Mouse (Mus musculus) heart, postnatal 10 days (tissue): Measurements from ENCODE around the gene Rgs6. TPM values are rescaled to one million over a fixed set of nuclear protein-coding genes. Genes with fewer than 3 reads are reported as not detected.
A peak's percentile ranks its signal among the peaks of the same experiment; 100 is the strongest.

Experiments used
- DNase-seq, 2 experiments: peaks; one replicate each; pipeline ENCODE4 v3.0.0; 2021
- intact Hi-C: fragments of 180-260 bp; cut with DNase I; formaldehyde crosslinking; loops from one replicate; pipeline ENCODE4 v1.15.1; 2025
- total RNA-seq, 2 experiments: library from RNA; stranded (reverse); gene quantifications; 2 replicates each; pipeline ENCODE4 v1.2.3; 2021

Gene Rgs6
- total RNA-seq, 2 experiments from 2014 or later, result 17.0 to 17.3 TPM

- DNase-seq, result no peak
- intact Hi-C loops, result no loop called here
These were observed 478.3 kb downstream of the Rgs6 start for GRCm38 (mm10) chr12:83066426-83066825.

GRCm38 (mm10) chr12:83070848-83071247, 482.8 kb downstream of the Rgs6 start:
- intact Hi-C loops, result no loop called here

GRCm38 (mm10) chr12:83072181-83072887, 484.2 kb downstream of the Rgs6 start:
- intact Hi-C loops, result loop anchor here (2.0 kb wide), 1 partner anchor 430 kb away; no protein-coding TSS in a partner anchor
- DNase-seq, result peak; percentile 41 to 55

More at GRCm38 (mm10) chr12:83070848-83071247, 482.8 kb downstream of the Rgs6 start:
- no peak for DNase-seq

- intact Hi-C loops, result loop anchor here (1.0 to 2.0 kb wide), 2 partner anchors 39 to 430 kb away; no protein-coding TSS in a partner anchor
- peak; percentile 81 to 88 for DNase-seq
These were observed 485.1 kb downstream of the Rgs6 start for GRCm38 (mm10) chr12:83072951-83073878.

GRCm38 (mm10) chr12:83073879-83074368, 485.8 kb downstream of the Rgs6 start:
- peak in 1 of 2 experiments; percentile 17 for DNase-seq
- intact Hi-C loops, result loop anchor here (1.0 to 2.0 kb wide), 2 partner anchors 38 to 429 kb away; no protein-coding TSS in a partner anchor

GRCm38 (mm10) chr12:83076179-83076578, 488.1 kb downstream of the Rgs6 start:
- DNase-seq, result no peak
- intact Hi-C loops, result loop anchor here (2.0 kb wide), 1 partner anchor 23 kb away; no protein-coding TSS in a partner anchor

GRCm38 (mm10) chr12:83077486-83077885, 489.4 kb downstream of the Rgs6 start:
- DNase-seq, result no peak
- intact Hi-C loops, result loop anchor here (2.0 kb wide), 1 partner anchor 21 kb away; no protein-coding TSS in a partner anchor

GRCm38 (mm10) chr12:83083427-83083826, 495.3 kb downstream of the Rgs6 start:
- DNase-seq, result no peak
- intact Hi-C loops, result no loop called here

GRCm38 (mm10) chr12:83084614-83085013, 496.5 kb downstream of the Rgs6 start:
- intact Hi-C loops, result no loop called here
- no peak for DNase-seq

- DNase-seq, result peak; percentile 10 to 25
- intact Hi-C loops, result no loop called here
These were observed 498.9 kb downstream of the Rgs6 start for GRCm38 (mm10) chr12:83087010-83087409.

- peak; percentile 43 to 60 for DNase-seq
- intact Hi-C loops, result no loop called here
These were observed 499.5 kb downstream of the Rgs6 start for GRCm38 (mm10) chr12:83087555-83087954.

GRCm38 (mm10) chr12:83092001-83092400, 503.9 kb downstream of the Rgs6 start:
- no peak for DNase-seq
- intact Hi-C loops, result no loop called here

GRCm38 (mm10) chr12:83097787-83098186, 509.7 kb downstream of the Rgs6 start:
- intact Hi-C loops, result loop anchor here (2.0 kb wide), 1 partner anchor 21 kb away; no protein-coding TSS in a partner anchor
- no peak for DNase-seq

- intact Hi-C loops, result loop anchor here (2.0 kb wide), 1 partner anchor 22 kb away; no protein-coding TSS in a partner anchor
- DNase-seq, result no peak
These were observed 510.7 kb downstream of the Rgs6 start for GRCm38 (mm10) chr12:83098646-83099371.

- intact Hi-C loops, result loop anchor here (2.0 kb wide), 1 partner anchor 23 kb away; no protein-coding TSS in a partner anchor
- DNase-seq, result peak in 1 of 2 experiments; percentile 26
These were observed 511.8 kb downstream of the Rgs6 start for GRCm38 (mm10) chr12:83099920-83100319.

- peak; percentile 86 to 88 for DNase-seq
- intact Hi-C loops, result no loop called here
These were observed 512.3 kb downstream of the Rgs6 start for GRCm38 (mm10) chr12:83100413-83100812.

GRCm38 (mm10) chr12:83100848-83101247, 512.8 kb downstream of the Rgs6 start:
- DNase-seq, result no peak
- intact Hi-C loops, result no loop called here

- intact Hi-C loops, result no loop called here
- peak in 1 of 2 experiments; percentile 11 for DNase-seq
These were observed 517.5 kb downstream of the Rgs6 start for GRCm38 (mm10) chr12:83105514-83106119.

- no peak for DNase-seq
- intact Hi-C loops, result no loop called here
These were observed 518.0 kb downstream of the Rgs6 start for GRCm38 (mm10) chr12:83106120-83106517.

GRCm38 (mm10) chr12:83109486-83109885, 521.4 kb downstream of the Rgs6 start:
- intact Hi-C loops, result no loop called here
- no peak for DNase-seq
